Mouse (Mus musculus) neural tube, embryonic 14.5 days (tissue): ENCODE results near the gene Hist2h2bb. TPM values are rescaled to one million over a fixed set of nuclear protein-coding genes. Genes with fewer than 3 reads are reported as not detected.
"Not testable (repeated sequence)": the region's sequence is repeated elsewhere in the genome, so short reads cannot be mapped to it uniquely, and the experiment has no call there.

Source experiments
- ATAC-seq: fragments of 200-750 bp; cut with Nextera tagmentation; 2 replicates; pipeline ENCODE4 v1.8.0; 2017; ENCODE audit warnings: low read depth, mild to moderate bottlenecking, moderate TSS enrichment, moderate library complexity
- H3K27ac ChIP-seq: fragments of 300-500 bp; sonication (generic); 2 replicates; pipeline ENCODE4 v1.5.1; 2014; ENCODE audit warnings: low read depth, mild to moderate bottlenecking, control low read depth, low read length, moderate library complexity, mixed read lengths
- H3K27me3 ChIP-seq: fragments of 300-500 bp; sonication (generic); 2 replicates; pipeline ENCODE4 v1.6.1; 2014; ENCODE audit warnings: low read length; ENCODE audit not compliant: control insufficient read depth, insufficient read depth
- H3K36me3 ChIP-seq: fragments of 300-500 bp; sonication (generic); 2 replicates; pipeline ENCODE4 v1.6.1; 2014; ENCODE audit warnings: low read length, mixed read lengths; ENCODE audit not compliant: control insufficient read depth, insufficient read depth
- H3K4me1 ChIP-seq: fragments of 300-500 bp; sonication (generic); 2 replicates; pipeline ENCODE4 v1.6.1; 2014; ENCODE audit warnings: low read length; ENCODE audit not compliant: control insufficient read depth, insufficient read depth
- H3K4me2 ChIP-seq: fragments of 300-500 bp; sonication (generic); 2 replicates; pipeline ENCODE4 v1.6.1; 2014; ENCODE audit warnings: mild to moderate bottlenecking, low read depth, low read length, control low read depth
- H3K4me3 ChIP-seq: fragments of 300-500 bp; sonication (generic); 2 replicates; pipeline ENCODE4 v1.5.1; 2014; ENCODE audit warnings: low read depth, low read length, control low read depth, mixed read lengths
- H3K9ac ChIP-seq: fragments of 300-500 bp; sonication (generic); replicated peaks from 2 replicates; pipeline ENCODE4 v1.6.1; 2014; ENCODE audit warnings: low read depth, mild to moderate bottlenecking, control low read depth, low read length, mixed read lengths
- H3K9me3 ChIP-seq: fragments of 300-500 bp; sonication (generic); 2 replicates; pipeline ENCODE4 v1.6.1; 2016; ENCODE audit warnings: low read length; ENCODE audit not compliant: control insufficient read depth
- WGBS: fragments of 180-500 bp; shearing (Covaris S2); extraction: QIAGEN DNeasy Blood & Tissue Kit; methylation state at CpG from one replicate; pipeline ENCODE4 v1.1.7; 2014; 5-methylcytosine and 5-hydroxymethylcytosine counted together
- polyA plus RNA-seq: library from polyadenylated mRNA; unstranded; fragments of >200 nt; fragmentation: Nextera tagmentation; extraction: Ambion mirVana; gene quantifications from 2 replicates; pipeline ENCODE4 v1.2.1, GENCODE M21; 2014

Hist2h2bb gene
- polyA plus RNA-seq, 1 experiment from 2014 or later = 2.0 TPM

- peak; percentile 86 for ATAC-seq
- Histone ChIP-seq H3K4me3 (peak within 1 kb of the TSS; percentile 24), H3K4me2 (peak within 1 kb of the TSS; percentile 32; the same call in 1 of the 2 replicates)
- not testable (repeated sequence) for H3K36me3 ChIP-seq, H3K27me3 ChIP-seq, H3K9ac ChIP-seq, H3K9me3 ChIP-seq, H3K27ac ChIP-seq, H3K4me1 ChIP-seq
- WGBS = no CpG with 5 or more reads among the region's 47 CpGs
These were observed 23.1 kb upstream of the Hist2h2bb start, which contains the start of gene Hist2h3c1 for GRCm38 (mm10) chr3:96246427-96246856. Gene Hist2h3c1, plus strand, starts transcription at chr3:96246685.

GRCm38 (mm10) chr3:96247356-96248140, 22.0 kb upstream of the Hist2h2bb start:
- WGBS = 3% methylated on average over 11 of the region's 11 CpGs
- H3K4me1 ChIP-seq = peaks cover 10% of the 10 kb centered on the region
- peak overlapping the region; percentile 17; the same call in 1 of the 2 replicates for H3K4me3 ChIP-seq
- H3K27me3 ChIP-seq = no peaks in the 10 kb centered on the region
- H3K27ac ChIP-seq = no peak overlapping the region
- no peaks in the 10 kb centered on the region for H3K36me3 ChIP-seq
- no peak overlapping the region for H3K9ac ChIP-seq
- no peaks in the 10 kb centered on the region for H3K9me3 ChIP-seq
- H3K4me2 ChIP-seq = peak overlapping the region; percentile 32; the same call in 1 of the 2 replicates
- no peak for ATAC-seq

GRCm38 (mm10) chr3:96248141-96249033, 21.2 kb upstream of the Hist2h2bb start:
- Histone ChIP-seq H3K27me3 (no peaks in the 10 kb centered on the region), H3K4me3 (no peak overlapping the region), H3K4me1 (peaks cover 10% of the 10 kb centered on the region), H3K9me3 (no peaks in the 10 kb centered on the region), H3K27ac (no peak overlapping the region), H3K4me2 (no peak overlapping the region; the same call in 1 of the 2 replicates), H3K9ac (no peak overlapping the region), H3K36me3 (no peaks in the 10 kb centered on the region)
- ATAC-seq = no peak
- WGBS = 50% methylated on average over 6 of the region's 6 CpGs

- ATAC-seq = no peak
- no peak overlapping the region for H3K4me3 ChIP-seq
- 54% methylated on average over 4 of the region's 4 CpGs for WGBS
- H3K36me3 ChIP-seq = no peaks in the 10 kb centered on the region
- peaks cover 10% of the 10 kb centered on the region for H3K4me1 ChIP-seq
- H3K27me3 ChIP-seq = no peaks in the 10 kb centered on the region
- H3K27ac ChIP-seq = no peak overlapping the region
- H3K4me2 ChIP-seq = no peak overlapping the region
- no peaks in the 10 kb centered on the region for H3K9me3 ChIP-seq
- H3K9ac ChIP-seq = no peak overlapping the region
These were observed 20.6 kb upstream of the Hist2h2bb start for GRCm38 (mm10) chr3:96249034-96249345.

- Histone ChIP-seq H3K9me3 (no peaks in the 10 kb centered on the region), H3K4me1 (0 out of 2 replicates have a peak, but pooled peaks cover 4% of the 10 kb centered on the region), H3K36me3 (no peaks in the 10 kb centered on the region), H3K4me2 (no peak overlapping the region), H3K4me3 (no peak overlapping the region), H3K27ac (no peak overlapping the region), H3K9ac (no peak overlapping the region), H3K27me3 (no peaks in the 10 kb centered on the region)
- no peak for ATAC-seq
- 64% methylated on average over 3 of the region's 3 CpGs for WGBS
These were observed 18.7 kb upstream of the Hist2h2bb start for GRCm38 (mm10) chr3:96250890-96251289.

- Histone ChIP-seq H3K27ac (no peak overlapping the region), H3K4me2 (no peak overlapping the region), H3K9ac (no peak overlapping the region), H3K36me3 (no peaks in the 10 kb centered on the region), H3K27me3 (no peaks in the 10 kb centered on the region), H3K4me3 (no peak overlapping the region), H3K9me3 (no peaks in the 10 kb centered on the region), H3K4me1 (0 out of 2 replicates have a peak, but pooled peaks cover 4% of the 10 kb centered on the region)
- ATAC-seq = no peak
- 94% methylated on average over 3 of the region's 3 CpGs for WGBS
These were observed 17.8 kb upstream of the Hist2h2bb start for GRCm38 (mm10) chr3:96251787-96252186.

GRCm38 (mm10) chr3:96254683-96255355, 14.7 kb upstream of the Hist2h2bb start:
- no peaks in the 10 kb centered on the region for H3K9me3 ChIP-seq
- no peak overlapping the region for H3K4me2 ChIP-seq
- no peak overlapping the region for H3K27ac ChIP-seq
- 54% methylated on average over 10 of the region's 10 CpGs for WGBS
- H3K4me3 ChIP-seq = no peak overlapping the region
- H3K36me3 ChIP-seq = no peaks in the 10 kb centered on the region
- H3K27me3 ChIP-seq = no peaks in the 10 kb centered on the region
- ATAC-seq = no peak
- no peak overlapping the region for H3K9ac ChIP-seq
- H3K4me1 ChIP-seq = no peaks in the 10 kb centered on the region

GRCm38 (mm10) chr3:96255926-96256593, 13.5 kb upstream of the Hist2h2bb start:
- Histone ChIP-seq H3K27ac (no peak overlapping the region), H3K4me3 (no peak overlapping the region), H3K4me2 (no peak overlapping the region), H3K9ac (no peak overlapping the region), H3K36me3 (no peaks in the 10 kb centered on the region), H3K9me3 (no peaks in the 10 kb centered on the region), H3K4me1 (no peaks in the 10 kb centered on the region), H3K27me3 (no peaks in the 10 kb centered on the region)
- 83% methylated on average over 5 of the region's 5 CpGs for WGBS
- ATAC-seq = no peak
